Mouse (Mus musculus): ENCODE measurements at regions not wholly inside any gene's neighbourhood (a gene's known extent, or its start where the extent isn't known, plus 50 kb on each side); places are given as distances from the start of the nearest gene placed in this dataset.

DNA sequence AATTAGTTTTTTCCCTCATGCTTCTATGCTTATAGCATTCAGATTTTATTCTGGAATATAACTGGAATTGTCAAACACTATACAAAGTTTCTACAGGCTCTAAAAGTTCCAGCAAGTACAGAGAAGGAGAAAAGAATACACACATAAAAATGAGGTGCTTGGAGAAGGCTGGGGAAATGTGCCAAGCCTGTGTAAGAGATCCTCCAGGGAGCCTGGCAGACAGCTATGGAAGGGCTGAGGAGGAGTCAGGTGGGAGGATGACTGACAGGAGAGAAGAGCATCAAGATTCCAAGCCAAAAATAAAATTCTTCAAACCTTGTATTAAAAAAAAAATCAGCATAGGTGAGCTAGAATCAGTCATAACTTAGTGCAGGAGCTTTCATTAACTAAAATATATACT is 1140.3 kb downstream of the Gm9008 start:
- peak; percentile 20 to 36 for DNase-seq (ENCODE audit: low spot score in 2 of 2)

DNA sequence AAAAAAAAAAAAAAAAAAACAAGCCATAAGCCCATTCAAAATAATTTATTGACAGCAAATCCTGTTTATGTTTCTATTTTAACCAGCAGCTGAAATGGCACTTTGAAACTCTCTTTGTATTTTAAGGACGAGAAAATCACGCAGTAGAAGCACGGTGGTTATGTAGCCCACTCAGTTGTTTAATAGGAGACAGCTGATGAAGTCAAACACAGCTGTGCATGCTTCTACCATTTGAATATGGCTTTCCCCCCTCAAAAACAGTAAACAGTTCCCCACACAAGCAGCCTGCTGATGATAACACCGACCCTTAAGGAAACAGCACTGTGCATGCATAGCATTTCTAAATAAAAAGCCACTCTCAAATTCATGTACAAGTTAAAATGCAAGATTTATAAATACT is 1156.5 kb downstream of the Gm9008 start:
- no peak for DNase-seq (ENCODE audit: low spot score in 2 of 2)
